Mouse (Mus musculus): ENCODE measurements around the gene Igf1r. TPM values are rescaled to one million over a fixed set of nuclear protein-coding genes. Genes with fewer than 3 reads are reported as not detected.
A peak's percentile ranks its signal among the peaks of the same experiment; 100 is the strongest.

Igf1r gene
- polyA plus RNA-seq, 1 experiment from 2014 or later = 28.5 TPM

- H3K9ac ChIP-seq (replicated peaks; ENCODE audit: low read depth, low read length) = no peak overlapping the region
- H3K9me3 ChIP-seq (ENCODE audit: control insufficient read depth, low read length) = no peaks in the 10 kb centered on the region
- H3K27ac ChIP-seq (ENCODE audit: low read depth, low read length) = no peak overlapping the region
- ATAC-seq (ENCODE audit: low read depth) = no peak
- no peak overlapping the region for H3K4me3 ChIP-seq (ENCODE audit: low read depth, low read length)
- 92% methylated on average over 6 of the region's 6 CpGs for WGBS
- no peak overlapping the region for H3K4me2 ChIP-seq (ENCODE audit: low read depth, low read length)
- H3K4me1 ChIP-seq (ENCODE audit: control insufficient read depth, insufficient read depth, low read length) = peaks cover 7% of the 10 kb centered on the region; the same call in 1 of the 2 replicates
- H3K36me3 ChIP-seq (ENCODE audit: control insufficient read depth, insufficient read depth, low read length) = no peaks in the 10 kb centered on the region
- H3K27me3 ChIP-seq (ENCODE audit: control insufficient read depth, insufficient read depth, low read length) = no peaks in the 10 kb centered on the region
Observed at GRCm38 (mm10) chr7:68022188-68022587, 69.6 kb downstream of the Igf1r start.

- no peak overlapping the region for H3K4me2 ChIP-seq (ENCODE audit: low read depth, low read length)
- H3K27ac ChIP-seq (ENCODE audit: low read depth, low read length) = no peak overlapping the region
Observed at GRCm38 (mm10) chr7:68023882-68024281, 71.3 kb downstream of the Igf1r start.

GRCm38 (mm10) chr7:68024625-68025024 is 72.0 kb downstream of the Igf1r start:
- Histone ChIP-seq H3K4me1 (ENCODE audit: control insufficient read depth, insufficient read depth, low read length) (peaks cover 13% of the 10 kb centered on the region; the same call in 1 of the 2 replicates), H3K27me3 (ENCODE audit: control insufficient read depth, insufficient read depth, low read length) (no peaks in the 10 kb centered on the region), H3K9me3 (ENCODE audit: control insufficient read depth, low read length) (no peaks in the 10 kb centered on the region), H3K36me3 (ENCODE audit: control insufficient read depth, insufficient read depth, low read length) (no peaks in the 10 kb centered on the region), H3K4me2 (ENCODE audit: low read depth, low read length) (no peak overlapping the region), H3K4me3 (ENCODE audit: low read depth, low read length) (no peak overlapping the region), H3K27ac (ENCODE audit: low read depth, low read length) (no peak overlapping the region), H3K9ac (replicated peaks; ENCODE audit: low read depth, low read length) (no peak overlapping the region)
- 73% methylated on average over 4 of the region's 4 CpGs for WGBS
- ATAC-seq (ENCODE audit: low read depth) = no peak

More at GRCm38 (mm10) chr7:68023882-68024281, 71.3 kb downstream of the Igf1r start:
- no peaks in the 10 kb centered on the region for H3K27me3 ChIP-seq (ENCODE audit: control insufficient read depth, insufficient read depth, low read length)
- 78% methylated on average over 4 of the region's 4 CpGs for WGBS
- no peak overlapping the region for H3K9ac ChIP-seq (replicated peaks; ENCODE audit: low read depth, low read length)
- peaks cover 9% of the 10 kb centered on the region; the same call in 1 of the 2 replicates for H3K4me1 ChIP-seq (ENCODE audit: control insufficient read depth, insufficient read depth, low read length)
- no peak overlapping the region for H3K4me3 ChIP-seq (ENCODE audit: low read depth, low read length)
- no peak for ATAC-seq (ENCODE audit: low read depth)
- H3K9me3 ChIP-seq (ENCODE audit: control insufficient read depth, low read length) = no peaks in the 10 kb centered on the region
- H3K36me3 ChIP-seq (ENCODE audit: control insufficient read depth, insufficient read depth, low read length) = no peaks in the 10 kb centered on the region

- H3K27ac ChIP-seq (ENCODE audit: low read depth, low read length) = no peak overlapping the region; the same call in 1 of the 2 replicates
- no peak overlapping the region for H3K4me3 ChIP-seq (ENCODE audit: low read depth, low read length)
- no peaks in the 10 kb centered on the region for H3K9me3 ChIP-seq (ENCODE audit: control insufficient read depth, low read length)
- ATAC-seq (ENCODE audit: low read depth) = no peak
- H3K4me1 ChIP-seq (ENCODE audit: control insufficient read depth, insufficient read depth, low read length) = peaks cover 13% of the 10 kb centered on the region; the same call in 1 of the 2 replicates
- H3K36me3 ChIP-seq (ENCODE audit: control insufficient read depth, insufficient read depth, low read length) = no peaks in the 10 kb centered on the region
- no peak overlapping the region for H3K4me2 ChIP-seq (ENCODE audit: low read depth, low read length)
- H3K9ac ChIP-seq (replicated peaks; ENCODE audit: low read depth, low read length) = no peak overlapping the region
- WGBS = 30% methylated on average over 3 of the region's 3 CpGs
- H3K27me3 ChIP-seq (ENCODE audit: control insufficient read depth, insufficient read depth, low read length) = no peaks in the 10 kb centered on the region
Observed at GRCm38 (mm10) chr7:68025396-68025795, 72.8 kb downstream of the Igf1r start.

- no peaks in the 10 kb centered on the region for H3K36me3 ChIP-seq (ENCODE audit: control insufficient read depth, insufficient read depth, low read length)
- H3K27ac ChIP-seq (ENCODE audit: low read depth, low read length) = no peak overlapping the region; the same call in 1 of the 2 replicates
- ATAC-seq (ENCODE audit: low read depth) = peak; percentile 32; the same call in 1 of the 2 replicates
- no peak overlapping the region for H3K4me3 ChIP-seq (ENCODE audit: low read depth, low read length)
- H3K4me2 ChIP-seq (ENCODE audit: low read depth, low read length) = no peak overlapping the region
- no peak overlapping the region for H3K9ac ChIP-seq (replicated peaks; ENCODE audit: low read depth, low read length)
- WGBS = 58% methylated on average over 9 of the region's 9 CpGs
- no peaks in the 10 kb centered on the region for H3K9me3 ChIP-seq (ENCODE audit: control insufficient read depth, low read length)
- no peaks in the 10 kb centered on the region for H3K27me3 ChIP-seq (ENCODE audit: control insufficient read depth, insufficient read depth, low read length)
- H3K4me1 ChIP-seq (ENCODE audit: control insufficient read depth, insufficient read depth, low read length) = peaks cover 17% of the 10 kb centered on the region; the same call in 1 of the 2 replicates
Observed at GRCm38 (mm10) chr7:68026076-68026475, 73.4 kb downstream of the Igf1r start.

GRCm38 (mm10) chr7:68028167-68028566 is 75.5 kb downstream of the Igf1r start:
- peaks cover 17% of the 10 kb centered on the region; the same call in 1 of the 2 replicates for H3K4me1 ChIP-seq (ENCODE audit: control insufficient read depth, insufficient read depth, low read length)
- WGBS = 54% methylated on average over 4 of the region's 4 CpGs
- H3K9me3 ChIP-seq (ENCODE audit: control insufficient read depth, low read length) = no peaks in the 10 kb centered on the region

GRCm38 (mm10) chr7:68030846-68031245 is 78.2 kb downstream of the Igf1r start:
- Histone ChIP-seq H3K36me3 (ENCODE audit: control insufficient read depth, insufficient read depth, low read length) (no peaks in the 10 kb centered on the region), H3K9me3 (ENCODE audit: control insufficient read depth, low read length) (no peaks in the 10 kb centered on the region), H3K27me3 (ENCODE audit: control insufficient read depth, insufficient read depth, low read length) (no peaks in the 10 kb centered on the region), H3K4me3 (ENCODE audit: low read depth, low read length) (no peak overlapping the region), H3K27ac (ENCODE audit: low read depth, low read length) (peak overlapping the region; percentile 12; the same call in 1 of the 2 replicates), H3K9ac (replicated peaks; ENCODE audit: low read depth, low read length) (no peak overlapping the region), H3K4me1 (ENCODE audit: control insufficient read depth, insufficient read depth, low read length) (peaks cover 10% of the 10 kb centered on the region; the same call in 1 of the 2 replicates), H3K4me2 (ENCODE audit: low read depth, low read length) (no peak overlapping the region)
- 20% methylated on average over 9 of the region's 9 CpGs for WGBS
- ATAC-seq (ENCODE audit: low read depth) = no peak

More at GRCm38 (mm10) chr7:68028167-68028566, 75.5 kb downstream of the Igf1r start:
- no peaks in the 10 kb centered on the region for H3K27me3 ChIP-seq (ENCODE audit: control insufficient read depth, insufficient read depth, low read length)
- no peak overlapping the region for H3K9ac ChIP-seq (replicated peaks; ENCODE audit: low read depth, low read length)
- H3K4me3 ChIP-seq (ENCODE audit: low read depth, low read length) = no peak overlapping the region
- no peak overlapping the region for H3K4me2 ChIP-seq (ENCODE audit: low read depth, low read length)
- no peak overlapping the region for H3K27ac ChIP-seq (ENCODE audit: low read depth, low read length)
- no peak for ATAC-seq (ENCODE audit: low read depth)
- H3K36me3 ChIP-seq (ENCODE audit: control insufficient read depth, insufficient read depth, low read length) = no peaks in the 10 kb centered on the region

DNA sequence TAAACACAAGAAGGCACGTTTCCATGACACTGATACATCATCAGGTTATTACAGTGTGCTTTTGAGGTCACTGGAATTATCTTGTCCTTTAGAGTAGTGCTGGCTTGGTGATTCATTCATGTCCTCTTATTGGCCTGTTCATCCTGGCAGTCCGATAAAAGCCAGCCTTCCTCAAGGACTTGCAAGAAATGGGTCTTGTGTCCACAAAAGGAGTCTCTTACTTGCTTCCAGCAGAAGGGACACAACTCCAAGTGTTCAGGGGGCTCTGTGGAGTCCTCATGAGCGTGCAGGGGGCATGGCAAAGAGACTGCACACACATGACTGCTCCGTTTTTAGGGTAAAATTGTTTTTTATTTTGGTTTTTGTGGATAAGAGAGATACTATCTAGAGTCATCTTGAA is 83.9 kb downstream of the Igf1r start:
- WGBS = 93% methylated on average over 4 of the region's 4 CpGs
- Histone ChIP-seq H3K4me1 (ENCODE audit: control insufficient read depth, insufficient read depth, low read length) (no peaks in the 10 kb centered on the region), H3K9me3 (ENCODE audit: control insufficient read depth, low read length) (no peaks in the 10 kb centered on the region), H3K36me3 (ENCODE audit: control insufficient read depth, insufficient read depth, low read length) (no peaks in the 10 kb centered on the region), H3K9ac (replicated peaks; ENCODE audit: low read depth, low read length) (no peak overlapping the region), H3K4me3 (ENCODE audit: low read depth, low read length) (no peak overlapping the region), H3K4me2 (ENCODE audit: low read depth, low read length) (no peak overlapping the region), H3K27me3 (ENCODE audit: control insufficient read depth, insufficient read depth, low read length) (no peaks in the 10 kb centered on the region), H3K27ac (ENCODE audit: low read depth, low read length) (no peak overlapping the region)
- no peak for ATAC-seq (ENCODE audit: low read depth)

- no peak for ATAC-seq (ENCODE audit: low read depth)
- Histone ChIP-seq H3K27ac (ENCODE audit: low read depth, low read length) (no peak overlapping the region), H3K9ac (replicated peaks; ENCODE audit: low read depth, low read length) (no peak overlapping the region), H3K4me3 (ENCODE audit: low read depth, low read length) (no peak overlapping the region), H3K4me2 (ENCODE audit: low read depth, low read length) (no peak overlapping the region), H3K9me3 (ENCODE audit: control insufficient read depth, low read length) (no peaks in the 10 kb centered on the region), H3K27me3 (ENCODE audit: control insufficient read depth, insufficient read depth, low read length) (no peaks in the 10 kb centered on the region), H3K36me3 (ENCODE audit: control insufficient read depth, insufficient read depth, low read length) (no peaks in the 10 kb centered on the region), H3K4me1 (ENCODE audit: control insufficient read depth, insufficient read depth, low read length) (no peaks in the 10 kb centered on the region)
- 70% methylated on average over 8 of the region's 8 CpGs for WGBS
Observed at GRCm38 (mm10) chr7:68038846-68039245, 86.2 kb downstream of the Igf1r start.

All from neural tube, embryonic 14.5 days (tissue).